ENCODE assay signal across 8 mouse cellular contexts in genomic region chr19:41483445-41484040, GRCm38 (mm10). TPM values are rescaled to one million over a fixed set of nuclear protein-coding genes. Genes with fewer than 3 reads are reported as not detected.
DNase-seq lines count a peak whose midpoint lies in the region; ATAC-seq and TF ChIP-seq lines count a peak whose summit lies in the region.

No protein-coding gene starts in this region.

- no peaks in the 10 kb centered on the region for H3K36me3 ChIP-seq in midbrain, embryonic 13.5 days

- peak overlapping the region; percentile 87 for H3K9ac ChIP-seq in midbrain, embryonic 13.5 days (replicated peaks)

- no peak for TF ChIP-seq POLR2A in brain, embryonic 14.5 days (IDR thresholded peaks at IDR 0.05; ENCODE audit: borderline replicate concordance, extremely low read depth, insufficient read depth, insufficient read length, poor library complexity, severe bottlenecking)

- intact Hi-C loops in left cerebral cortex, postnatal 25 days (cut with DNase I) = loop anchor here (5.0 kb wide), 3 partner anchors 166 to 364 kb away; partner anchors contain the start of genes Frat2 and Tm9sf3

- H3K27ac ChIP-seq in midbrain, embryonic 13.5 days = peak overlapping the region; percentile 99

- H3K27me3 ChIP-seq in midbrain, embryonic 13.5 days = 0 out of 2 replicates have a peak, but pooled peaks cover 6% of the 10 kb centered on the region

- peak overlapping the region; percentile 74 for H3K4me3 ChIP-seq in midbrain, embryonic 13.5 days (replicated peaks)

- peak overlapping the region; percentile 73 for H3K4me2 ChIP-seq in midbrain, embryonic 13.5 days (replicated peaks)

- H3K4me1 ChIP-seq in midbrain, embryonic 13.5 days (replicated peaks) = peaks cover 38% of the 10 kb centered on the region

- no peak for TF ChIP-seq CTCF in brain, embryonic 14.5 days (IDR thresholded peaks at IDR 0.05; ENCODE audit: borderline replicate concordance, extremely low read depth, insufficient read depth, insufficient read length)

- WGBS in midbrain, embryonic 13.5 days = under 1% methylated on average over 24 of the region's 30 CpGs

- DNase-seq in cerebellum, postnatal 4 days (ENCODE audit: low spot score in 2 of 2) = peak; percentile 21 to 23
- no peak for DNase-seq in cerebellum, adult 11 months
- DNase-seq in 3134 (ENCODE audit: extremely low read depth, insufficient read length, low spot score) = peak; percentile 51
- peak; percentile 74 for DNase-seq in brain, embryonic 14.5 days (ENCODE audit: low read depth)
- DNase-seq in gastrocnemius, postnatal 25 days = peak; percentile 6
- peak; percentile 20 for DNase-seq in left cerebral cortex, postnatal 25 days (ENCODE audit: low spot score in 2 of 2)
- peak; percentile 14 to 18 for DNase-seq in urinary bladder, postnatal 36 days (ENCODE audit: low spot score in 2 of 2)

- H3K9me3 ChIP-seq in midbrain, embryonic 13.5 days = no peaks in the 10 kb centered on the region

- peak; percentile 66 for ATAC-seq in midbrain, embryonic 13.5 days

RNA-seq across cellular contexts. Expression of gene Lcor, which starts 1.1 kb away (rescaled TPM):
- 7.1 and 10.3 TPM in 2 replicates for polyA plus RNA-seq in brain, embryonic 14.5 days (2012; rRNA removed)
- total RNA-seq in gastrocnemius, postnatal 25 days (2021) = 10 to 100 TPM; 11.9 to 13.4 TPM
- total RNA-seq in left cerebral cortex, postnatal 25 days (2021) = 10 to 100 TPM; 19.5 to 19.8 TPM
- polyA plus RNA-seq in midbrain, embryonic 13.5 days (2015; fragmentation: Nextera tagmentation; extraction: Ambion mirVana) = 36.5 and 36.6 TPM in 2 replicates
